Mouse (Mus musculus) spleen, adult 2 months (tissue): ENCODE data around the gene Prrc2a. TPM values are rescaled to one million over a fixed set of nuclear protein-coding genes. Genes with fewer than 3 reads are reported as not detected.
"Not testable (repeated sequence)": the region's sequence is repeated elsewhere in the genome, so short reads cannot be mapped to it uniquely, and the experiment has no call there.

ENCODE experiments used
- DNase-seq, 2 experiments: peaks; one replicate each; pipeline versions ENCODE4 v3.0.0 to v3.0.0-alpha.2; 2012 to 2021; ENCODE audit warnings: low spot score in 2 of 2, low read depth in 1 of 2
- H3K27ac ChIP-seq: fragments of 200-500 bp; 2 replicates; pipeline ENCODE4 v1.5.1; 2012; ENCODE audit warnings: low read length, inconsistent platforms; ENCODE audit not compliant: insufficient read depth
- H3K27me3 ChIP-seq: fragments of 200-500 bp; 2 replicates; pipeline ENCODE4 v1.6.1; 2012; ENCODE audit warnings: mild to moderate bottlenecking, moderate library complexity, low read length, inconsistent platforms; ENCODE audit not compliant: control insufficient read depth, insufficient read depth
- H3K36me3 ChIP-seq: fragments of 200-500 bp; 2 replicates; pipeline ENCODE4 v1.6.1; 2012; ENCODE audit warnings: mild to moderate bottlenecking, low read length, inconsistent platforms; ENCODE audit not compliant: control insufficient read depth, insufficient read depth
- H3K4me1 ChIP-seq: fragments of 200-500 bp; 2 replicates; pipeline ENCODE4 v1.6.1; 2011; ENCODE audit warnings: inconsistent platforms; ENCODE audit not compliant: control insufficient read depth, insufficient read depth, insufficient read length
- H3K4me3 ChIP-seq: fragments of 200-500 bp; 2 replicates; pipeline ENCODE4 v1.5.1; 2011; ENCODE audit warnings: mild to moderate bottlenecking, inconsistent platforms; ENCODE audit not compliant: insufficient read depth, insufficient read length; ENCODE audit errors: extremely low read depth
- CTCF ChIP-seq: fragments of 200-500 bp; IDR thresholded peaks from 2 replicates; pipeline ENCODE4 v1.5.1; 2011; ENCODE audit warnings: mild to moderate bottlenecking, inconsistent platforms; ENCODE audit not compliant: insufficient read depth, insufficient read length, insufficient replicate concordance; ENCODE audit errors: extremely low read depth
- POLR2A ChIP-seq: fragments of 200-500 bp; IDR thresholded peaks from 2 replicates; pipeline ENCODE4 v1.6.1; 2011; ENCODE audit warnings: low read depth, low read length, inconsistent platforms
- WGBS: fragments of 180-500 bp; shearing (Covaris S2); methylation state at CpG from one replicate; pipeline ENCODE4 v1.1.7; 2018; 5-methylcytosine and 5-hydroxymethylcytosine counted together
- polyA plus RNA-seq: library from polyadenylated mRNA; depleted of rRNA; stranded (reverse); fragments of >200 nt; gene quantifications from 2 replicates; pipeline ENCODE4 v1.2.3, GENCODE M21; 2012

Prrc2a gene
- polyA plus RNA-seq, 1 experiment = 362 TPM

- 52% methylated on average over 6 of the region's 6 CpGs for WGBS
- no peak for DNase-seq
- Histone ChIP-seq H3K4me1 (peaks cover 11% of the 10 kb centered on the region), H3K4me3 (peak overlapping the region; percentile 81; the same call in 1 of the 2 replicates), H3K27ac (no peak overlapping the region), H3K27me3 (no peaks in the 10 kb centered on the region), H3K36me3 (peaks cover 8% of the 10 kb centered on the region; the same call in 1 of the 2 replicates)
- TF ChIP-seq POLR2A (no peak), CTCF (no peak)
Measured at GRCm38 (mm10) chr17:35125578-35125977, 39.1 kb downstream of the Prrc2a start.

- no peak overlapping the region for H3K4me3 ChIP-seq
- DNase-seq = no peak
- WGBS = 93% methylated on average over 1 of the region's 1 CpGs
- H3K27me3 ChIP-seq = no peaks in the 10 kb centered on the region
- H3K4me1 ChIP-seq = peaks cover 15% of the 10 kb centered on the region
- no peak overlapping the region for H3K27ac ChIP-seq
- TF ChIP-seq CTCF = no peak
- TF ChIP-seq POLR2A = no peak
- H3K36me3 ChIP-seq = peaks cover 8% of the 10 kb centered on the region; the same call in 1 of the 2 replicates
Measured at GRCm38 (mm10) chr17:35125081-35125480, 39.6 kb downstream of the Prrc2a start.

GRCm38 (mm10) chr17:35124261-35124896, 40.3 kb downstream of the Prrc2a start:
- H3K27ac ChIP-seq, H3K4me3 ChIP-seq, H3K36me3 ChIP-seq, DNase-seq, H3K27me3 ChIP-seq: not testable (repeated sequence)
- 95% methylated on average over 12 of the region's 12 CpGs for WGBS
- H3K4me1 ChIP-seq = peaks cover 15% of the 10 kb centered on the region

- not testable (repeated sequence) for DNase-seq
Measured at GRCm38 (mm10) chr17:35123287-35123686, 41.4 kb downstream of the Prrc2a start.

GRCm38 (mm10) chr17:35121871-35122303, 42.8 kb downstream of the Prrc2a start, which contains the start of gene Csnk2b:
TSS of gene Csnk2b (minus strand) at chr17:35122053.
- H3K27me3 ChIP-seq = no peaks in the 10 kb centered on the region
- peaks cover 9% of the 10 kb centered on the region for H3K4me1 ChIP-seq
- 1% methylated on average over 19 of the region's 19 CpGs for WGBS
- DNase-seq = no peak
- H3K36me3 ChIP-seq = peaks cover 19% of the 10 kb centered on the region
- H3K4me3 ChIP-seq = peak within 1 kb of the TSS; percentile 99
- H3K27ac ChIP-seq = peak within 1 kb of the TSS; percentile 79
- TF ChIP-seq POLR2A = no peak

More at GRCm38 (mm10) chr17:35123287-35123686, 41.4 kb downstream of the Prrc2a start:
- H3K27ac ChIP-seq, H3K4me3 ChIP-seq, H3K27me3 ChIP-seq: not testable (repeated sequence)
- H3K4me1 ChIP-seq = peaks cover 15% of the 10 kb centered on the region
- peaks cover 11% of the 10 kb centered on the region; the same call in 1 of the 2 replicates for H3K36me3 ChIP-seq
- 94% methylated on average over 9 of the region's 9 CpGs for WGBS

- H3K36me3 ChIP-seq = peaks cover 21% of the 10 kb centered on the region
- peak within 1 kb of the TSS; percentile 99 for H3K4me3 ChIP-seq
- peaks cover 8% of the 10 kb centered on the region for H3K4me1 ChIP-seq
- WGBS = under 1% methylated on average over 49 of the region's 50 CpGs
- H3K27me3 ChIP-seq = no peaks in the 10 kb centered on the region
- peak within 1 kb of the TSS; percentile 79 for H3K27ac ChIP-seq
- DNase-seq = peak; percentile 96 to 97
- TF ChIP-seq CTCF (no peak), POLR2A (peak; percentile 34; the same call in 1 of the 2 replicates)
Measured at GRCm38 (mm10) chr17:35121143-35121799, 43.4 kb downstream of the Prrc2a start, which contains the start of gene Gpank1. TSS of gene Gpank1 (plus strand) at chr17:35121455.

GRCm38 (mm10) chr17:35120745-35121142, 44.0 kb downstream of the Prrc2a start:
- no peak for DNase-seq
- Histone ChIP-seq H3K4me3 (peak overlapping the region; percentile 99), H3K27ac (peak overlapping the region; percentile 76), H3K4me1 (peaks cover 8% of the 10 kb centered on the region), H3K36me3 (peaks cover 23% of the 10 kb centered on the region), H3K27me3 (no peaks in the 10 kb centered on the region)
- WGBS = under 1% methylated on average over 33 of the region's 33 CpGs
- TF ChIP-seq CTCF (no peak), POLR2A (no peak)
